Mouse (Mus musculus) heart, postnatal 14 days (tissue): ENCODE data around the gene Magi3. TPM values are rescaled to one million over a fixed set of nuclear protein-coding genes. Genes with fewer than 3 reads are reported as not detected.

Experiments used
- DNase-seq, 2 experiments: peaks; one replicate each; pipeline ENCODE4 v3.0.0; 2021 to 2022
- intact Hi-C: fragments of 180-260 bp; cut with DNase I; formaldehyde crosslinking; loops from one replicate; pipeline ENCODE4 v1.15.1; 2025
- long read RNA-seq, 2 experiments: library from polyadenylated mRNA; stranded (forward); transcript quantifications; one replicate each; pipeline ENCODE4 v2.0.0; 2021
- total RNA-seq, 2 experiments: library from RNA; stranded (reverse); gene quantifications; 2 replicates each; pipeline ENCODE4 v1.2.3; 2021

Gene Magi3
- 10 to 100 TPM; 35.8 to 41.7 TPM for total RNA-seq
- long read RNA-seq, experiment 1, full-length matches to known transcripts: 7 of 14 reads
- long read RNA-seq, experiment 1, partial matches to known transcripts: 7 of 14 reads
- long read RNA-seq, experiment 1, other reads (novel, unspliced or antisense): 0 of 14 reads
- long read RNA-seq, experiment 2, full-length matches to known transcripts: 11 of 25 reads
- long read RNA-seq, experiment 2, partial matches to known transcripts: 9 of 25 reads
- long read RNA-seq, experiment 2, other reads (novel, unspliced or antisense): 5 of 25 reads

DNA sequence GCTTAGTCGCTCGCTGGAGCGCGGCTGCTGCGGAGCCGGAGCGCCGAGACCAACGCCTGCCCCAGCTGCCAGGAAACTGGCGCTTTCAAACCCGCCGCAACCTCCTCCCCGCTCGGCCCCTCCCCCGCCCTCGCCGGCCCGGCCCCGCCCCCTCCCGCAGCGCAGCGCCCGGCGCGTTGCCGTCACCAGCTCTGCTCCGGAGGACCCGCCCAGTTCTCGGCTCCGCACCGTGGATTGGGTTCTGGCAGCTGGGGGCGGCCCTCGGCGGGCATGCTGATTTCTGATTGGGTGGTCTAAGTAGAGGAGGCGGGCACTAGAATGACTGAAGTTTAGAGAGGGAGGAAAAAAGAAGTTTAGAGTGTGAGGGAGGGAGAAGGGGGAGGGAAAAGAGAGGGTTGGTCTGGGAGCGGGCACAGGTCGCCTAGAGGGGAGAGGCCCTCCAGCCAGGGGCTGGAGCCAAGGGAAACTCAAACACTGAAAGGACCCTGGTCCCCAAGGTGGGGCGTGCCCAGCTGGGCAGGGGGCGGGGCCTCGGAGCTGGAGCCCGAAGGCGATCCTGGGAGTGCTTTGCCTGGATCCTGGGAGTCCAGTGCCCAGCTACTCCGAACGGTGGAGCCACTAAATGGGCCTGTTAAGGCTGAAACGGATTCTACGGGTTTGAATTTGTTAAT lies at the start of gene Magi3:
Gene Magi3, minus strand, starts transcription at position 80 of the 671 bp plus-strand sequence.
- peak; percentile 97 for DNase-seq

DNA sequence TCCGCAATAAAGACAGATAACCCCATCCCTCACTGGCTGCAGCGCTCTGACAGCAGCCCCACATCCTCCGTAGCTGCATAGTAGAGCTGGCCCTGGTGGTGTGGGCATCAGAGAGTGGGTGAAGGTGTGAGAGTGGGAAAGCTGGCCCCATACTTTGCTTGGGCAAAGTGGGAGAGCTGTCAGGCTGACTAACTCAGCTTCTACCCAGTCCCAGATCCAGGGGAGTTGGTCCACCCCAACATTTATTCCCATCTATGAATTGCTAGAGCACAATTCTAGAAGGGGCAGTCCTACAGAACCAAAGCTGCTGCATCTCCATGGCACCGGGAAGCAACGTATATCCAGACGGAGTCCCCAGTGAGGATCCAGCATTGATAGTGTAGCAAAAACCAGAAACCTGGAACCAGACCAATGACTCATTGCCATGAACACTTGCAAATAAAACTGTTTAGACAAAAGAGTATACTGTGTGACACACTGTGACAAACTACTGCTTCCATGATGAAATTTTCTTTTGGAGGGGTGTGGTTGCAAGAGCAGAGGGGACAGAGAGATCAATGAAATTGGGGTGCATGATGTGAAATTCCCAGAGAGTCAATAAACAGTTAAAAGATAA lies 44.5 kb upstream of the Magi3 start:
- intact Hi-C loops: no loop called here
- no peak for DNase-seq

More for the DNA sequence above, at the start of gene Magi3:
- intact Hi-C loops: loop anchor here (2.0 kb wide), 1 partner anchor 216 kb away; no protein-coding TSS in a partner anchor

DNA sequence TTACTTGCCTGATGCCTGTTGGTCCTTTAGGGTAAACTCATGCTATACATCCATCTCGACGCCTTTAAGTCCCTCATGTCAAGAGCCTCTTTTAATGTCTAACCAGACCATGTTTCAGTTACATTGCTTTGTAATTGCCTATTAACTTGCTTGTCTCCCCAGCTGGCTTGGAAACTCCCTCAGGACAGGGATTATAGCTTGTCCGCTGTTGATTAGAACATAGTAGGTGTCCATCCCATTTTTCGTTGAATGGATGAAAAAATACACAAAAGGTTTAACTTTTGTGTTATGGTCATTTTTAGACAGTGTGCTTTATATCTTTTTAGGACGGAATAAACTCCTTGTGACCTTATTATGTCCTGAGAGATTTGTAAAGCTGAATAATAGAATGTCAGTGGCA lies 40.0 kb upstream of the Magi3 start:
- DNase-seq: no peak
- intact Hi-C loops: no loop called here

DNA sequence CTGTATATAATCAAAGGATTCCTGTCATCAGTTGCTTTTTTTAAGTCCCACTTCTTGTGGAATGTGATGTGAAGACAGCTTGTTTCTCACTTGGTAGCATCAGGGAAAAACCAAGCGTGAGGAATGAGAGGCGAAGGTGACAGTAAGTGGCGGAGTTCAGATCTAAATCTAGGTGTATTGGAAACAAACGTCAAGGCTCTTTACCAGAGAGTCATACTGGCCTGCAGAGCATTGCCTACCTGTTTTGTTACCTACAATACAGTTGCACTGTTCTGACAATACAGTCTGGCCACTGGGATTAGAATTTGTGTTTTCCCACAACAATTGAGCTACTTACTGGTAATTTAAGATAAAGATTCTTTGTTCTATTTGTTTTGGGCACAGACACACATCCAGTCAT lies 39.0 kb upstream of the Magi3 start:
- intact Hi-C loops: no loop called here

DNA sequence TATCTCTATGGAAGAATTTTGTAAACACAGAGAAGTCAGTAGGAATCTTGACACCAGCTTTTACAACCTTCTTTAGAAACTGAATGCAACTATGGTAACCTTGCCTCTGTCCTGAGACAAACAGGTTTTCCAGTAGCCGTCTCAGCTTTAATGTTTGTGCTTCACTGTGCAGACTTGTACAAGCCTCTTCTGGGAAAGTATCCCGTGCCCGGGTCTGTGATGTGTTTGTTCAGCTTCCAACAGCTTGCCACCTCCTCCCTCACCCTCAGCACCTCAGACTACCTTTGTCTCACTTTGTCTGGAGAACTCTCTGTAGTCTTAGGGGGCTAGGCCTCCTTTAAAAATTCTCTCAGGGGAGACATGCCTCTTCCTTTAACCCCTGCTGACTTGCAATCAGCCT lies 36.9 kb upstream of the Magi3 start:
- intact Hi-C loops: no loop called here
- DNase-seq: no peak

More for the DNA sequence above, 39.0 kb upstream of the Magi3 start:
- DNase-seq: no peak

DNA sequence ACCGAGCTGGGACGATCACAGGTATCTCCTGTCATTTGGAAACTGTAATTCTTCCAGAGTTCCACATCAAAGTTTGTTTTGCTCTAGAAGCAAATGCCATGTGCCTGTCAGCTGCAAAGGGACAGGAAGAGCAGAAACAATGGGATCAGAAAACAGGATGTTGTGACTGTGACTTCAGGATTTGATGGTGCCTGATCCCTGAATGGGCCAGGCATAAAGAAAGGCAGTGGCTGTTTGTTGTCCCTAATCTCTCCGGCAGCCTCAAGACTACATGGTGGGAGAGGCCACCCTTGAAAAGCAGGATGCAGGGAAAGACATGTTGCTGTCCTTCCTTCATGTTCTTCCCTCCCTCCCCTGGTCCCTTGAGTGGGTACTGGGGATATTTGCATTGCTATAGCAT lies 33.6 kb upstream of the Magi3 start:
- peak in 1 of 2 experiments; percentile 7 for DNase-seq
- intact Hi-C loops: loop anchor here (1.0 kb wide), 1 partner anchor 42 kb away; no protein-coding TSS in a partner anchor

DNA sequence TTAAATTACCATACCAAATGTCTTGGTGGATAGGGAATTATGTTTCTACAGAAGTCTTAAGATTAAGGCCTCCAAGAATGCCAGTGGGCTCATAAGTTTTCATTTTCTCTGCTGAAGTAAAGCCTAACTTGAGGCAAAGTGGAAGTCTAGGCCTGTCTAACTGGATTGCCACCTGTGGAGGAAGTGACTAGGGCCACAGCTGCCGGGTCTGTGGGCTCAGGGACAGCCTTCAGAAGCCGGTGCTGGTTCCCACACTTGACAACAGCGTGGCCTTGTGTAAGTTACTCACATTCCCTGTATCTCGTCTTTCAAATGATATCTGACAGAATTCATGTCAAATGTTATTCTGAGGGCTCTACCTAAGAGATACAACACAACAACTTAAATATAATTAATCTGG lies 27.7 kb upstream of the Magi3 start:
- intact Hi-C loops: no loop called here
- DNase-seq: no peak

DNA sequence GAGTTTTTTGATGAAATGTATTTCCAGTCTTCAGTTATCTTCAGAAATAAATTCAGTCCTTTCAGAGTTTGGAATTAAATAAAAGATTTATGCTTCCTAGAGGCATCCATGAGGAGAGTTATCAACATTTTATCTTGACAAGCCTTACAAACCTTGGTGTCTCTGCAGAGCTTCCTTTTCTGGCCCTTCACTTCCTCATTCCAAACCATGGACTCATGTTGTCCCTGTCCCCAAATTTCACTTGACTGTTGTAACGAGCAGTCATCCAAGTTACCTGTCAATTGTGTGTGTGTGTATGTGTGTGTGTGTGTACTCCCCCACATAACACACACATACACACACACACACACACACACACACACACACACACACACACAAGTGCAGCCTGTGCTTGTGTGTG lies 26.9 kb upstream of the Magi3 start:
- intact Hi-C loops: no loop called here

DNA sequence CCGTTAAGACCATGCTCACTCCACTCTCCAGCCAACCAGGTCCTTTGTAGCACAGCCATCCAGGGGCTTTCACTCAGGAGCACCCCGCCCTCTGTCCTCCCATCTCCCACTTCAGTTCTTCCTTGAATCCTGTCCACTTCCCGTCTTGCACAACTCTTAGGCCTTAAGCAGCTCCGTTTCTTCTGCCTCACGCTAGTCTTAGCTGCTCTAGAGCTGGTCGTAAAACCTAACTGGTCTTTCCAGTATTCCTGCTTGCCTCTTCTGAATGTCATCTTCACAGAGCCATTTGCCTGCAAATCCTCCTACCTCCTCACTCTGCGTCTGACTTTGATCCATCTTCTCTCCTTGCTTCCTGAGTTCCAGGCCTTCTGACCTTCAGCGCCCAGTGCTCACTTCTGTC lies 24.2 kb upstream of the Magi3 start:
- no peak for DNase-seq
- intact Hi-C loops: no loop called here

More for the DNA sequence above, 26.9 kb upstream of the Magi3 start:
- DNase-seq: no peak

DNA sequence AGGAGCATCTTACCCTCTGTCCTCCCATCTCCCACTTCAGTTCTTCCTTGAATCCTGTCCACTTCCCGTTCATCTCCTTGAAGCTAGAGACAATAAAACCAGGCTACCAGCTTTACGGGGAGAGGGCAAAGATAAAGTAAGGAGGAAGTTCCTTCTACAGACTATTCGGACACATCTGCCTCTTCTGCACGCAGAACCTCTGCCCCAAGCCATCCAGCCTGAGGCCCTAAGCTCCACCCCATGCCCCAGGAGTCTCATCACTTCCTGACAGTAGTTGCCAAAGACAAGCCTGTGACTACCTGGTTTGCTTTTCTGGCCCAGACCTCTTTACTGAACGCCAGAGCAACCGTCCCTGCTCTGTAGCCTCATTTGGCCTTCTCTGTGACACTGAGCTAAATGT lies 23.8 kb upstream of the Magi3 start:
- DNase-seq: no peak
- intact Hi-C loops: no loop called here

DNA sequence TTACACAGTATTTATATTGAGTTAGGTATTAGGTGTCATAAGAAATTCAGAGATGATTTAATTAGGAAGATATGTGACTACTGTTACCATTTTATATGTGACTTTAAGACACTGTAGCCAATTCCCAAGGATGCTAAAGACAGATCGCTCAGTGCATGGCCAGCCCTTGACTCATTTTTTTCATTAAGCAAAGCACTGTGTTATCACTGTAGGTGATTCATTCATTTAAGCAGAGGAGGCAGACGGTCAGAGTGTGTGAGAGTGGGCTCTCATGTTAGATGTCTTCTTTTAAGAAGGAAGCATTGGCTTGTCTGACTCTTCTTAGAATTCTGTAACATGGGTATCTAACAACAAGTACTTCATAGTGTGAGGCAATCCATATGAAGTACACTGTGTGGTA lies 19.6 kb upstream of the Magi3 start:
- no peak for DNase-seq
- intact Hi-C loops: no loop called here

DNA sequence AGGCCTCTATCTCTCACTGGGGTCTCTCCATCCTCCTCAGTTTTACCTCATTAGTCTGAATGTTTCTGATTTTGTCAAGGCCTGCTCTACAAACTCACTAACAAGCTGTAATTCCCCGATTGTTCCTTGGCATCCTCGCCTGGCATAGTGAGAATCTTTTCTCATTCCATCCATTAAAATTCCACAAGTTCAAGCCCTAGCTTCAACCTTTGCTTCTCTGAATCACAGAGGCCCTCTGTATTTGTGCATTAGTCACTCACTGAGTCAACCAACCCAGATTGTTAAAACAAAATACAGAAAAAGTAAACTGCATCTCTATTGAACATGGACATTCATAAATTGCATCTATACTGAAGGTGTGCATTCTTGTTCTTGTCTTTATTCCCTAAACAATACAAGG lies 19.2 kb upstream of the Magi3 start:
- intact Hi-C loops: no loop called here
- no peak for DNase-seq

DNA sequence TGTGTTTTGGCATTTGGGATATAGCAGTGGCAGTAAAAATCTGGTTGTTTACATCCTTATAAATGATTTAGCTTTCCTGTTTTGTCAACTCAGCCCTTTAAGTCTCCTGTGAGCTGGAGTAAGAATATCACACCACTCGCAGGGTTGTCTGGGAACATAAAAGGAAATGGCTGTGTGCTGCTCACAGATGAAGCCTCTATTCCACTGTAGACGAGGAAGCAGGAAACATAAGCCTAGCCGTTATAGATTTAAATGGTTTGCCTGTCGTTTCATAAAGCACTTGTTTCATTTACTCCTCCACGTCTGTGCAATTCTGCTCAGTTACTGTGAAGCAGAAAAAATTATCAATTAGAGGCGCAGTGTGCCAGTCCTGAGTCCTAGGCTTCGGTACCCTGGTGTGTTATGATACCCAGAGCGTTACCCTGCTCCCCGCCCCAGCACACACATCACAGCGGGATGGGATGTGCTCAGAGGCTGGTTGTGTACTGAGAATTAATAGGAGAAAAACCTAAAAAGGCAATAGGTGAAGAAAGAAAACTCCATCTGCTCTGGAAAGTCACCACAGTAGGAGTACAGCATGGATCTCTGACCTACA lies 17.8 kb upstream of the Magi3 start:
- intact Hi-C loops: no loop called here
- no peak for DNase-seq

DNA sequence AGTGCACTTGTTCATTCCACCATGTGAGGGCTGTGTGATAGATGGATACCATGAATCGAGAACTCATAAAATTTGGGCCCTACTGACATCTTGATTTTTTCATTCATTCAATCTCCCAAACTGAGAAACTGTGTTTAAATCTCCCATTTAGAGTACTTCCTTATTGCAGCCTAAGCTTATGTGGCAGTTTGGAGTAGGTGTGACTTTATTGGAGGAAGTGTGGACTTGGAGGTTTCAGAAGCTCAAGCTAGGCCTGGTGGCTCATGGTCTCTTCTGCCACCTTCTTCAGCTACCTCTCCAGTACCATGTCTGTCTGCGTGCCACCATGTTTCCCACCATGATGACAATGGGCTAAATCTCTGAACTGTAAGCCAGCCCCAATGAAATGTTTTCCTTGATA lies 15.9 kb upstream of the Magi3 start:
- no peak for DNase-seq
- intact Hi-C loops: no loop called here

DNA sequence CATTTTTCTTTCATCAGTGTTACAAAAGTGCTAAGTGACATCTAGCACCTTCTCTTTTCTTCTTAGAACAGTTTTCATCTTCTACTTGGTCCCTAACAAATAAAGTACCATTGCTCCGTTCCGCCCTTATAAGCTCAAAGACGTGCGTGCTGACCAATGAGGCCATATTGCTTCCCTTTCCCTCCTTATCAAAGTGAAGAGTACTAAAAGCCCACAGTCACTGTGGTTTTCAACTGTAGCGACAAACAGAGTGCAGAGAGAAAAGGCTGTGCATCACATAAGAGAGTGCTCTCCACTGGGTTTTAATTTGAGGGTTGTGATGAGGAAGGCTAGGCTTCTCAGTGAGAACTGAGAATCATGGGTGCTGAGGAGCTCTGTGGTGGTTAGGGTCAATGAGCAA lies 14.9 kb upstream of the Magi3 start:
- no peak for DNase-seq
- intact Hi-C loops: no loop called here

DNA sequence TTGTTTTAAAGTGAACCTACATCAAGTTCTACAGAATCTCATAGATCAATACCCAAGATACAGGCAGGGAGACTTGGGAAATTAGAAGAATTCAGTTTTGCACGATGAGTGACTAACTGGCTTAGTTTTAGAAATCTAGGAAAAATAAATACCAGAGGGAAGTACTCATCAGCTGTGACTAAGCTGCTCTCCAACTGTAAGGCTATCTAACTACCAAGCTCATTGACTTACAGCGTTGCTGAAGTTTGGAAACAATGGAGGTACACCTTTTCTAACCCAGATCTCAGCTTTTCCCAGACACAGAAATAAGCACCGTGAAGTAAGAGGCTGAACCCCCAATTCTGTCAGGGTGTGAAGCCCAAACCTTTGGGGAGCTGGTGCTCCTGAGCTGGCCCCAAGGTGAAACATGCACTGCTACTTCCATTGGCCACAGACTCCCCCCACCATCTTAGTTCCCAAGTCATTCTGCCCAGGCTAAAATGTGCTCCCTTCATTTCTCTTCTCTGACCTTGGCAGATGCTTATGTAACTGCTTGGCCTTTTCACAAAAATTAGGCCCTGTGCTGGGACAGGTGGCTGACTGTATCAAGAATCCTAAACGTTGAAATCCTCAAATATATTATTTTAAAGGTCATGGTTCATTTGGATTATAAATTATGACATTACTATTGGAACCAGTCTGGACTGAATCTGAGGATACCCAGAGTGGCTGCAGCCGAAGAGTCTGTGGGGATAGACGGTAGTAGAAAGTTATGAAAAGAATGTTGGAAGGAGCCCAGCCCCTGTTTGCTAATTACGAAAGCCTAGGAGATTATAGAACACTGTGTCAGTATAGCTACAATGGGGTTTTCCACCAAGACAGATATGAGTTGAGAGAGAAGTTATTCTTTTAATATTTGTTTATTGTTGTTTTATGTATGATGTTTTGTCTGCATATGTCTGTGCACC lies 13.5 kb upstream of the Magi3 start:
- intact Hi-C loops: no loop called here
- DNase-seq: peak in 1 of 2 experiments; percentile 40

DNA sequence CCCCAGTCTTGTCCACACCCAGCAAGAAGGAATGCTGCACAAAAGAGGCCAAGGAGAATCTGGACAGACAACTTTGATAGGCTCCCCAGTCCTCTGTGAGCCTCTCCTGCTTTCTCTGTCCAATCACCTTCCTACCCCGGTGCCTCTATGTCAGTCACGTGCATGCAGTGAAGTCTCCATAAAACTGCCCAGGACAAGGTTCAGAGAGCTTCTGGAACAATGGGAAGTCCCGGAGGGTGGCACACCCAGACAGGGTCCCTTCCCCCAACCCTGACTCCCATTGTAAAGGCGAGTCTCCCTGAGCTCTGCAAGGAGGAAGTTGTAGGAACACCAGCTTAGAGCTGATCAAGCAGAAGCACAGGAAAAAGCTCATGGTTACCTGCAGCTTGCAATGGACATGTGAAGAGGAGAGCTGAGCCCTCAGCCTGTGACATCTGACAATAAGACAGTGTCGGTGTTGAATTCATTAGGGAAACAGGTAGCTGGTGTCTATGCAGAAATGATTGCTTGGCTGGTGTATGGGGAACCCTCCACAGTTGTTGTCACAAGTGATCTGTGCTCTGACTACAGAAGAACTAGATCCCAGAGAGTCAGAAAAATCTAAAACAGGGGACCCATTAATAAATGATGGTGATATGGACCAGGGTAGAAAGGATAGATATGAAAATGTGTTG lies 7.4 kb upstream of the Magi3 start:
- intact Hi-C loops: no loop called here
- peak in 1 of 2 experiments; percentile 14 for DNase-seq

DNA sequence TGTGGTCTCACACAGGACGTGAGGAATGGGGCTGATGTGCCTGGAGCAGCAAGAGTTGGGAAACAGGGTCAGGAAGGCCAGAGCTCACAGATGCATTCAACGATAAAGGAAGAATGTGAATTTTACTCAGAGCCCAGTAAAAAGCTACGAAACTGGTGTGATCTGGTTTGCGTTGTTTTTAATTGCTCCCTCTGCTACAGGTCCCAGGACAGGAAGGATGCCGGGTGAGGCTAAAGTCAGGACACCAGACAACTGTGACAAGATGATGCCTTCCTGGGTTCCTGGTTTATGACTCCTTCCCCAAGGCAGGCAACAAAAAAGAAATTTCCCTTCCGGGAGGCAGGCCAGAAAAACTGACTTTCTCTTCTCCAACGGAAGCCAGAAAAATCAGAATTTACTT lies 6.6 kb upstream of the Magi3 start:
- peak in 1 of 2 experiments; percentile 18 for DNase-seq
- intact Hi-C loops: no loop called here

DNA sequence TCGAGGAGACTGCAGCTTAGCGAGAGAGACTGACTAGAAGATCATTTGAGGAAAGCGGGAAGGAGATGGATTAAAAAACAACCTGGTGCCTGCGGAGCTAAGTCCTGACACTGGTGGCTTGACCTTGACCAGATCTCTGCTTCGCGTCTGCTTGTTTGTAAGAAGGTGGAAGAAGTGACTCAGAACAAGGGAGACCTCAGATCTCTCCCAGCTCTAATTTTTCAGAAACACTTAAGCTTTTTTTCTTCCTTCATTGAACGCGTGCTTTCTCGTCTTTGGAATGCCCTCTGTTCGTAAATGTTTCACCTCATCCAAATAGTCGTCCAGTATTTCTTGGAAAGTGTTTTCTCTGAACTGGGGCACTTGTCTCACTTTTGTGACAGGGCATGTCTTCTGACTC lies 982 bp upstream of the Magi3 start:
- no peak for DNase-seq
- intact Hi-C loops: loop anchor here (2.0 kb wide), 1 partner anchor 216 kb away; no protein-coding TSS in a partner anchor
